Mouse (Mus musculus) liver, embryonic 11.5 days (tissue): ENCODE measurements around the gene Plxna2. TPM values are rescaled to one million over a fixed set of nuclear protein-coding genes. Genes with fewer than 3 reads are reported as not detected.
A peak's percentile ranks its signal among the peaks of the same experiment; 100 is the strongest.

Source experiments
- ATAC-seq: fragments of 200-750 bp; cut with Nextera tagmentation; replicated peaks from 2 replicates; pipeline ENCODE4 v1.8.0; 2017; ENCODE audit warnings: moderate number of reproducible peaks, mild to moderate bottlenecking, moderate TSS enrichment, moderate library complexity; ENCODE audit not compliant: low FRiP score
- DNase-seq: peaks from one replicate; pipeline ENCODE4 v3.0.0-alpha.2; 2017; ENCODE audit warnings: low spot score
- H3K27ac ChIP-seq: fragments of 300-500 bp; sonication (generic); 2 replicates; pipeline ENCODE4 v1.5.1; 2014; ENCODE audit warnings: mild to moderate bottlenecking, low read depth, low read length, control low read depth
- H3K27me3 ChIP-seq: fragments of 300-500 bp; sonication (generic); replicated peaks from 2 replicates; pipeline ENCODE4 v1.6.1; 2014; ENCODE audit warnings: low read length, mixed read lengths; ENCODE audit not compliant: control insufficient read depth, insufficient read depth
- H3K36me3 ChIP-seq: fragments of 300-500 bp; sonication (generic); 2 replicates; pipeline ENCODE4 v1.6.1; 2014; ENCODE audit warnings: mild to moderate bottlenecking, low read length, moderate library complexity, mixed read lengths; ENCODE audit not compliant: control insufficient read depth, insufficient read depth
- H3K4me1 ChIP-seq: fragments of 300-500 bp; sonication (generic); replicated peaks from 2 replicates; pipeline ENCODE4 v1.6.1; 2014; ENCODE audit warnings: low read length, mixed read lengths; ENCODE audit not compliant: control insufficient read depth, insufficient read depth
- H3K4me2 ChIP-seq: fragments of 300-500 bp; sonication (generic); 2 replicates; pipeline ENCODE4 v1.6.1; 2014; ENCODE audit warnings: mild to moderate bottlenecking, control low read depth, moderate library complexity
- H3K4me3 ChIP-seq: fragments of 300-500 bp; sonication (generic); 2 replicates; pipeline ENCODE4 v1.5.1; 2014; ENCODE audit warnings: low read depth, low read length, control low read depth
- H3K9ac ChIP-seq: fragments of 300-500 bp; sonication (generic); 2 replicates; pipeline ENCODE4 v1.6.1; 2014; ENCODE audit warnings: low read depth, low read length, control low read depth
- H3K9me3 ChIP-seq: fragments of 300-500 bp; sonication (generic); 2 replicates; pipeline ENCODE4 v1.6.1; 2016; ENCODE audit warnings: low read length, inconsistent platforms, mixed read lengths; ENCODE audit not compliant: control insufficient read depth
- WGBS: fragments of 180-500 bp; shearing (Covaris S2); extraction: QIAGEN DNeasy Blood & Tissue Kit; methylation state at CpG from one replicate; pipeline ENCODE4 v1.1.7; 2014; 5-methylcytosine and 5-hydroxymethylcytosine counted together
- polyA plus RNA-seq: library from polyadenylated mRNA; unstranded; fragments of >200 nt; fragmentation: Nextera tagmentation; extraction: Ambion mirVana; gene quantifications from 2 replicates; pipeline ENCODE4 v1.2.1, GENCODE M21; 2014

Gene Plxna2
- polyA plus RNA-seq, 1 experiment from 2014 or later: 4.8 TPM

- Histone ChIP-seq H3K4me1 (peaks cover 11% of the 10 kb centered on the region), H3K9ac (no peak overlapping the region), H3K27ac (no peak overlapping the region), H3K4me2 (no peak overlapping the region), H3K4me3 (no peak overlapping the region), H3K9me3 (no peaks in the 10 kb centered on the region), H3K36me3 (no peaks in the 10 kb centered on the region), H3K27me3 (no peaks in the 10 kb centered on the region)
- WGBS: 47% methylated on average over 5 of the region's 5 CpGs
- ATAC-seq: no peak
- no peak for DNase-seq
Measured at GRCm38 (mm10) chr1:194762896-194763295, 144.9 kb downstream of the Plxna2 start.

- Histone ChIP-seq H3K9ac (no peak overlapping the region), H3K4me2 (no peak overlapping the region), H3K9me3 (no peaks in the 10 kb centered on the region), H3K4me1 (peaks cover 11% of the 10 kb centered on the region), H3K4me3 (no peak overlapping the region), H3K36me3 (no peaks in the 10 kb centered on the region), H3K27me3 (no peaks in the 10 kb centered on the region), H3K27ac (no peak overlapping the region)
- ATAC-seq (no peak), DNase-seq (no peak)
Measured at GRCm38 (mm10) chr1:194764951-194765350, 146.9 kb downstream of the Plxna2 start.

GRCm38 (mm10) chr1:194768799-194769198 is 150.8 kb downstream of the Plxna2 start:
- H3K4me1 ChIP-seq: peaks cover 6% of the 10 kb centered on the region; the same call in 1 of the 2 replicates

GRCm38 (mm10) chr1:194772053-194772452 is 154.0 kb downstream of the Plxna2 start:
- H3K27ac ChIP-seq: no peak overlapping the region
- WGBS: 66% methylated on average over 3 of the region's 3 CpGs
- H3K4me2 ChIP-seq: no peak overlapping the region
- H3K4me3 ChIP-seq: no peak overlapping the region
- ATAC-seq (no peak), DNase-seq (no peak)
- no peaks in the 10 kb centered on the region for H3K9me3 ChIP-seq
- no peak overlapping the region for H3K9ac ChIP-seq
- H3K4me1 ChIP-seq: peaks cover 6% of the 10 kb centered on the region; the same call in 1 of the 2 replicates
- no peaks in the 10 kb centered on the region for H3K27me3 ChIP-seq
- H3K36me3 ChIP-seq: no peaks in the 10 kb centered on the region

More at GRCm38 (mm10) chr1:194768799-194769198, 150.8 kb downstream of the Plxna2 start:
- 72% methylated on average over 1 of the region's 1 CpGs for WGBS
- Histone ChIP-seq H3K27ac (no peak overlapping the region), H3K36me3 (no peaks in the 10 kb centered on the region), H3K9me3 (no peaks in the 10 kb centered on the region), H3K4me3 (no peak overlapping the region), H3K9ac (no peak overlapping the region), H3K27me3 (no peaks in the 10 kb centered on the region), H3K4me2 (no peak overlapping the region)
- no peak for DNase-seq
- ATAC-seq: no peak

- DNase-seq: no peak
- Histone ChIP-seq H3K9me3 (no peaks in the 10 kb centered on the region), H3K27me3 (no peaks in the 10 kb centered on the region), H3K27ac (peak overlapping the region; percentile 62; the same call in 1 of the 2 replicates), H3K36me3 (no peaks in the 10 kb centered on the region), H3K9ac (no peak overlapping the region), H3K4me1 (peaks cover 6% of the 10 kb centered on the region; the same call in 1 of the 2 replicates), H3K4me3 (no peak overlapping the region), H3K4me2 (peak overlapping the region; percentile 34)
- peak; percentile 80 for ATAC-seq
- 56% methylated on average over 3 of the region's 3 CpGs for WGBS
Measured at GRCm38 (mm10) chr1:194773899-194774298, 155.9 kb downstream of the Plxna2 start.

- WGBS: 53% methylated on average over 2 of the region's 2 CpGs
- H3K4me1 ChIP-seq: peaks cover 6% of the 10 kb centered on the region; the same call in 1 of the 2 replicates
- no peaks in the 10 kb centered on the region for H3K36me3 ChIP-seq
- ATAC-seq (peak; percentile 86), DNase-seq (no peak)
- peak overlapping the region; percentile 34 for H3K4me2 ChIP-seq
- no peak overlapping the region for H3K9ac ChIP-seq
- H3K9me3 ChIP-seq: no peaks in the 10 kb centered on the region
- H3K4me3 ChIP-seq: no peak overlapping the region
- H3K27ac ChIP-seq: peak overlapping the region; percentile 62
- H3K27me3 ChIP-seq: no peaks in the 10 kb centered on the region
Measured at GRCm38 (mm10) chr1:194774350-194774749, 156.3 kb downstream of the Plxna2 start.

GRCm38 (mm10) chr1:194774754-194775153 is 156.7 kb downstream of the Plxna2 start:
- H3K4me1 ChIP-seq: peaks cover 6% of the 10 kb centered on the region; the same call in 1 of the 2 replicates
- H3K9me3 ChIP-seq: no peaks in the 10 kb centered on the region
- 69% methylated on average over 1 of the region's 1 CpGs for WGBS
- H3K9ac ChIP-seq: no peak overlapping the region
- H3K36me3 ChIP-seq: no peaks in the 10 kb centered on the region
- H3K4me2 ChIP-seq: peak overlapping the region; percentile 34
- no peak overlapping the region for H3K4me3 ChIP-seq
- DNase-seq (no peak), ATAC-seq (peak; percentile 90)
- peak overlapping the region; percentile 62 for H3K27ac ChIP-seq
- no peaks in the 10 kb centered on the region for H3K27me3 ChIP-seq

- Histone ChIP-seq H3K9me3 (no peaks in the 10 kb centered on the region), H3K27me3 (no peaks in the 10 kb centered on the region), H3K4me1 (peaks cover 6% of the 10 kb centered on the region; the same call in 1 of the 2 replicates), H3K4me2 (no peak overlapping the region), H3K4me3 (no peak overlapping the region), H3K27ac (no peak overlapping the region), H3K9ac (no peak overlapping the region), H3K36me3 (no peaks in the 10 kb centered on the region)
- DNase-seq: no peak
- no peak for ATAC-seq
Measured at GRCm38 (mm10) chr1:194775656-194776374, 157.8 kb downstream of the Plxna2 start.
